Mouse (Mus musculus) megakaryocyte, embryonic 14.5 days (primary cell): ENCODE data around the gene Tmem200b. TPM values are rescaled to one million over a fixed set of nuclear protein-coding genes. Genes with fewer than 3 reads are reported as not detected.

Experiments used
- H3K27me3 ChIP-seq: replicated peaks from 2 replicates; pipeline ENCODE3; 2012; ENCODE audit warnings: inconsistent platforms
- H3K36me3 ChIP-seq: replicated peaks from 2 replicates; pipeline ENCODE3; 2012; ENCODE audit warnings: low read length, inconsistent platforms, mixed read lengths
- H3K4me1 ChIP-seq: 2 replicates; pipeline ENCODE4 v1.6.1; 2012; ENCODE audit warnings: inconsistent platforms
- H3K4me3 ChIP-seq: replicated peaks from 2 replicates; pipeline ENCODE3; 2012; ENCODE audit warnings: moderate library complexity, mild to moderate bottlenecking, inconsistent platforms
- H3K9me3 ChIP-seq: 2 replicates; pipeline ENCODE4 v1.6.1; 2012; ENCODE audit warnings: inconsistent platforms
- FLI1 ChIP-seq: IDR thresholded peaks from 2 replicates; pipeline ENCODE4 v1.6.1; 2012; ENCODE audit warnings: low read length, inconsistent platforms, mixed read lengths
- GATA1 ChIP-seq: IDR thresholded peaks from 3 replicates; pipeline ENCODE4 v1.6.1; 2012; ENCODE audit warnings: mixed read lengths, low read length, inconsistent platforms, borderline replicate concordance
- polyA plus RNA-seq: library from polyadenylated mRNA; stranded (reverse); fragments of >175 nt; gene quantifications from 2 replicates; pipeline ENCODE4 v1.2.3, GENCODE M21; 2012; ENCODE audit warnings: low replicate concordance; ENCODE audit not compliant: insufficient read depth

Tmem200b gene
- polyA plus RNA-seq, 1 experiment = not detected

DNA sequence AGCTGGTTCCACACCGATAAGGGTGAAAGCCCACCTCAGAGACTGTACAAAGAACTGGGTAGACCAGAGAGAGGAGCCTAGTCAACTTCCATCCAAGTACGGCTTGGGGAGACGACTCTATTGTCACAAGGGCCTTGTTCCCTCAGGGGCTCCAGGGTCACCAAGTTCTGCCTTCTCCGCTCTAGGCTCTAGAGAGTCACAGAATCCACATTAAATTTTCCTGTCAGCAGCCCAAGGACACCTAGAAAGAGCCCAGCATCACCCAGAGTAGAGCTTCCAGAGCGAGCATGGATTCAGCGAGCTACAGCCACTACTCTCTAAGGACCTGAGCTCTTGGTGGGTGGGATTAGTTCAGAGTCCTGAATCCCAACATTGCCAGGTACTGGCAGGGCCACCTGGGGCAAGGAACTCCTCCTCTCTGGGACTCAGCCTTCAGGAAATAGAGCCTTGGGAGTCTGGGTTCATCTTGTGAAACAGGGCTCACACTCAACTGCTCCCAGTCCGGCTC is 3.5 kb upstream of the Tmem200b start:
- Histone ChIP-seq H3K4me3 (no peak overlapping the region), H3K9me3 (0 out of 2 replicates have a peak, but pooled peaks cover 6% of the 10 kb centered on the region), H3K4me1 (peaks cover 80% of the 10 kb centered on the region), H3K36me3 (peaks cover 46% of the 10 kb centered on the region), H3K27me3 (peaks cover 94% of the 10 kb centered on the region)
- TF ChIP-seq GATA1 = no peak
- TF ChIP-seq FLI1 = no peak

DNA sequence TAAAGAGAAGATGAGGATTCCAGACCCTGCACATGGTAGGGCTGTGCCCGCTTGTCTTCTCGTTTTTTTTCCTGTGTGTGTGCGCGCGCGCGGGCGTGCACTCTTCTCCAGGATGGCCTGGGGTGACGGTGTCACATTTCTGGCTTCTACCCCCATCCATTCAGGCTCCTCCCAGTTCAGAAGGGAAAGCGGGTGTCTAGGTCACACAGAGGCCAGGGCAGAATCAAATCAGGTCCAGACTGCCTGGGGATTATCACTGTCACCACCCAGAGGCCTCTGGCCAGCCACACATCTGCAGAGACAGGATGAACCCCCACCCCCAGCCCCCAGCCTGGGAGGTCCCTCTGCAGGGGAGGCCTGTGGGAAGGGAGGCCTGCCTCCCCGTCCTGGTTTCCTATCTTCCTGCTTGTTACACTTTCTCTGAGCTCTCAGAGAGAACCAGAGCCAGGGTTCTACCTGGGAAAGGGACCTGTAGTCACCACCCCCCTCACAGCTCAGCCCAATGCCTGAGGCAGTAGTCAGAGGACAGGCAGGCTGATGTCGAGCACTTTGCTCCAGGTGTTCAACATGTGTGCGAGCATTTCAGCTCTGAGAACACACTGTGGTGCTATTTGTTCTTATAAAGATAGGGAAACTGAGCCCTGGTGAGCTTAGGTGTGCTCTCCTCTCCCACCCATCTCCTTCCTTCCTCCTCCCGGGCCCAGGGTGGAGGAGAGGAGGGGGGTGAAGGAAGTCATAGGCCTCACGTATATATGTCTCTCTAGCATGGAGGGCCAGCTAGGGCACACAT is 2.7 kb upstream of the Tmem200b start:
- TF ChIP-seq FLI1 = no peak
- no peak for TF ChIP-seq GATA1
- Histone ChIP-seq H3K36me3 (peaks cover 51% of the 10 kb centered on the region), H3K9me3 (0 out of 2 replicates have a peak, but pooled peaks cover 6% of the 10 kb centered on the region), H3K4me3 (no peak overlapping the region), H3K4me1 (peaks cover 74% of the 10 kb centered on the region), H3K27me3 (peaks cover 91% of the 10 kb centered on the region)

DNA sequence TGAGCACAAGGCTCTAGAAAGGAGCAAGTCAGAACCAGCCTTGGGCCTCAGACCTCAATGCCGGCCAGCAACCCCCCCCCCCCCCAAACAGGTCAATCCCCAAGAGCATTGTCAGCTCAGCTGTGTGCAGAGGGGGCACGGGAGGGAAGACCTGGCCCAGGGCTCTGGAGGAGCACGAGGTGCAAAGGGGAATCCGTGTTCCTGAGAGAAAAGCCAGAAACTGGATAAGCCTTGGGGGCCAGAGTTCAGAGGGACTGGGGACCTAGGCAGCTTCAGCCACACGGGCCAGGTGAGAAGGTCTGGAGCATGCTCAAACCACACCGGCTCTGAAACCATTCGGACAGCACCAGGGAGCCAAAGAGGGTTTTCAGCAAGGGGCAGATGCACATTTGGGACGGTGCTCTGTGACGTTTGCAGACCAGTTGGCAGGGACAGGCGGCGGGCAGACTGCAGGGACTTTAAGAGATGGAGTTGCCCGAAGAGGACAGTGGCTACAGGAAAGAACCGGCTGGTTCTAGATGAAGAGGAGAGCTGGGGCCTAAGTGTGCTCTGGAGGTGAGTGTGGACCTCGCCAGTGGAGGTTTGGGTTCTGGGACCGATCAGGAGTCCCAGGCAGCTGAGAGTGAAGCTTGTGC is 1.9 kb upstream of the Tmem200b start:
- TF ChIP-seq GATA1 (no peak), FLI1 (no peak)
- no peak overlapping the region for H3K4me3 ChIP-seq

DNA sequence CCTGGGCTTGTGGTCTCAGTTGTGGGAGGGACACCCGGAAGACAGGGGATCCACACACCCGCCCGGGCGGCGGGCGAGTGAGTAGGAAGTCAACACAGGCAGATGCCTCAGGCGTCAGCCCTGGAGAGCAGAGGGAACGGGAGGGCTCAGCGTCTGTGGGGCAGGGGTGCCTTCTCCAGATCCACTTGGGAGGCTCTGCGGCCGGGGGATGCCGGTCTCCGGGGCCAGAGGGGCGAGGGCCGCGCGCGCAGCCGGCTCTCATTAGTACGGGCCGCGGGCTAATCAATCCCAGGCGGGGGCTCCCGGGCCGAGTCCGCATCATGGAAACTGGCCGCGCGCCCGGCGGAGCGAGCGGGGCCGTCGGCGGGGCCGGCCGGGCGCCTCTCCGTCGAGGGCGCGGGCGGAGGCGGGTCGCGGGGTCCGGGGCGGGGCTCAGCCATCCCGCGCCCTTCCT is 1.4 kb upstream of the Tmem200b start:
- no peak overlapping the region for H3K4me3 ChIP-seq

More for the DNA sequence above, 1.9 kb upstream of the Tmem200b start:
- Histone ChIP-seq H3K4me1 (peaks cover 74% of the 10 kb centered on the region), H3K36me3 (peaks cover 54% of the 10 kb centered on the region), H3K9me3 (0 out of 2 replicates have a peak, but pooled peaks cover 6% of the 10 kb centered on the region), H3K27me3 (peaks cover 90% of the 10 kb centered on the region)

DNA sequence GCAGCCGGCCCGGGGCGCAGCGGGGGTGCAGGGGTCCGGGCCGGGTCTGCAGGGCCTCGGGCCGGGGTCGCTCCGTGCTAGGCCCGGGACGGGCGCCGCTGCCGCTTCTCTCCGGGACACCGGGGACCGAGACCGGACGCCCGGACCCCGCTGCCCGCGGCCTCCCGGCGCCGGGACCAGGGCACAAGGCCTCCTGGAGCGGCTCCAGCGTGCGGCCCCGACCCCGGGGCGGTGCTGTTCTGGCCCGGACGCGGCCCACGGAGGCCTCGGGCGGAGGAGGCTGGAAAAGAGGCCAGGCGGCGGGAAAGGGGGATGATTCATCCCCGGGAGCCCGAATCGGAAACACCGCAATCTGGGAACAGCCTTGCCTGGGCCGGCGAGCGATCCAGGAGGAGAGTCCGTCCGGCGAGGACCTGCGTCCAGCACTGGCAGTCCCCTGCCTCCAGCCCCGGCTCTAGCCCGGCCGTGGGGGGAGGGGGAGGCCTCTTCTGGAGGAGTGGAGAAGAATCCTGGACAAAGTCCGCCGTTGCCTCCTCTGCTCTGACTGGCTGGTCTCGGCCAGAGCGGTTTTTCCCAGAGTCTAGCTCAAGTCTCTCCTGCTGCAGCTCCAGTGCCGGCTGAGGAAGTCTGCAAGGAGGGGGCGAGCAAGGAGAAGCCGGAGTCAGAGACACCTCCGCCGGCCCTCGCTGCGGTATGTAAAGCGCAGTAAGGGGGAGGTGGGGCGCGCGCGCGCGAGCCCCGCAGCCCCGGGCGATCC is 798 bp upstream of the Tmem200b start:
- Histone ChIP-seq H3K4me3 (peak overlapping the region; percentile 65), H3K9me3 (0 out of 2 replicates have a peak, but pooled peaks cover 6% of the 10 kb centered on the region), H3K36me3 (peaks cover 66% of the 10 kb centered on the region), H3K4me1 (peaks cover 71% of the 10 kb centered on the region), H3K27me3 (peaks cover 84% of the 10 kb centered on the region)
- TF ChIP-seq FLI1 = no peak
- TF ChIP-seq GATA1 = no peak

More for the DNA sequence above, 1.4 kb upstream of the Tmem200b start:
- H3K36me3 ChIP-seq = peaks cover 60% of the 10 kb centered on the region
- peaks cover 74% of the 10 kb centered on the region for H3K4me1 ChIP-seq
- H3K27me3 ChIP-seq = peaks cover 89% of the 10 kb centered on the region
- 0 out of 2 replicates have a peak, but pooled peaks cover 6% of the 10 kb centered on the region for H3K9me3 ChIP-seq
- TF ChIP-seq FLI1 (no peak), GATA1 (no peak)

DNA sequence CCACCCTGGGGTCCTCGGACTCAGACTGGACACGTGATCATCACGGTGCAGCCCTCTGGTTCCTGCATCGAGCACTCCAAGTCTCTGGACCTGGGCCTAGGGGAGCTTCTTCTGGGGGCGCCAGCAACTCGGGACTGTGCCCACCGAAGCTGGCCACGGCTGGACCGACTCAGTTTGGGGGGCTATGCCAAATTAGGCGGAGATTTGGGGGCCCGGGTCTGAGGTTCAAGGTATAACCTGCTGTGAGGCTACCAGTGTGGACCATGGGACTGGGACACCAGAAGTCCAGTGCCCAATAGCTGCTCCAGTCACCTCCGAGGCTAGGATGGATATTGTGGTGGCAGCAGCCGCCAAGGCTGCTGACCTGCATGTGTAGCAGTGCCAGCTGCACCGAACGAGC is 833 bp downstream of the Tmem200b start:
- peaks cover 57% of the 10 kb centered on the region for H3K4me1 ChIP-seq
- 0 out of 2 replicates have a peak, but pooled peaks cover 6% of the 10 kb centered on the region for H3K9me3 ChIP-seq
- TF ChIP-seq FLI1 = no peak
- TF ChIP-seq GATA1 = no peak
- peaks cover 68% of the 10 kb centered on the region for H3K27me3 ChIP-seq
- peak overlapping the region; percentile 85 for H3K4me3 ChIP-seq
- peaks cover 82% of the 10 kb centered on the region for H3K36me3 ChIP-seq

DNA sequence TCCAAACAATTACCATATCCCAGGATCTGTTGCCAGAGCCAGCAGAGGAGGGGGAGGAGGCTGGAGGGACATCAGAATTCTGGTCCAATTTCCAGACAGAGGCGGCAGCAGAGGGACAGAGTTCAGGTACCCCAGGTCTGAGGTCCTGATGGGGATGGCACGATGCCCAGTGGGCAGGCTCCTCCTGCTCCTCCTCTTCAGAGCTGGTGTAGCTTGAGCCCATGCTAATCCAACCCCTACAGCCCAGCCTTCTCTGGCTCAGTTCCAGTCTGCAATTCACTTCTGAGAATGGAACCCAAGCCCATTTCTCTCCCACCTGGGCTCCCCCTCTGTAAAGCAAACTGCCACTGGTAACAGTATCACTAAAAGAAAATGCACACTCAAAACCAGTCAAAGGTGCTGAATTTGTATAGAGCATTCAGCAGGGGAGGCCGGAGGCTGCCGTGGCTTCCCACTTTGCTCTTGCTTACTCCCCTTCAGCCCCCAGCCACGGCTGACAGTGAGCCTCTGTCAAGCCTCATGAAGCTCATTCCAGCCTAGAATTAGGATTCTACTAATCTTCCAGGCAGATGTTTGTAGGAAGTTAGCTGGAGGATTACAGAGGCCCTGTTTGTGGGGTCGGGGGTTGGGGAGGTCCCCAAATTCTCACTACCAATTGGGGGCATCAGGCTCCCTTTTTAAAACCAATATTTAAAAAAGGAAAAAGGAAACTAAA is 2.7 kb downstream of the Tmem200b start:
- Histone ChIP-seq H3K36me3 (peaks cover 92% of the 10 kb centered on the region), H3K27me3 (peaks cover 53% of the 10 kb centered on the region), H3K9me3 (0 out of 2 replicates have a peak, but pooled peaks cover 6% of the 10 kb centered on the region), H3K4me3 (no peak overlapping the region), H3K4me1 (peaks cover 57% of the 10 kb centered on the region)
- TF ChIP-seq FLI1 (no peak), GATA1 (no peak)

DNA sequence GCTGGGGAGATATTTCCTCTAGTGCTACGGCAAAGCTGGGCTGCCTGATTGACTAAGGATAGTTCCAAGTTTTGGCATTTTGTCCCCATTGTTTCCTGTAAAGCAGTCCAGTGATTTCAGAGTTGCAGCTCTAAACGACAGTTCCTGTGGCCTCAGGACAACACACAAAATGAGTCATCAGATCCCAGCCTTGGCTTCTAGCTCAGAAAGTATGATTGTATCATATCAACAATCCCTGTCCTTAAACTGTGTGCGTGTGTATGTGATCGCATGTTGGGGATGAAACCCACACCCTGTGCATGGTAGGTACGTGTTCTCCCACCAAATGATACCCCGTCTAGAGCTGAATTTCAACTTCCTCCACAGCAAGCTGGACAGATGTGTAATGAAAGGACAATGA is 7.6 kb downstream of the Tmem200b start:
- Histone ChIP-seq H3K36me3 (peaks cover 99% of the 10 kb centered on the region), H3K27me3 (peaks cover 8% of the 10 kb centered on the region), H3K4me1 (peaks cover 63% of the 10 kb centered on the region), H3K4me3 (no peak overlapping the region), H3K9me3 (no peaks in the 10 kb centered on the region)
- TF ChIP-seq FLI1 (no peak), GATA1 (no peak)

DNA sequence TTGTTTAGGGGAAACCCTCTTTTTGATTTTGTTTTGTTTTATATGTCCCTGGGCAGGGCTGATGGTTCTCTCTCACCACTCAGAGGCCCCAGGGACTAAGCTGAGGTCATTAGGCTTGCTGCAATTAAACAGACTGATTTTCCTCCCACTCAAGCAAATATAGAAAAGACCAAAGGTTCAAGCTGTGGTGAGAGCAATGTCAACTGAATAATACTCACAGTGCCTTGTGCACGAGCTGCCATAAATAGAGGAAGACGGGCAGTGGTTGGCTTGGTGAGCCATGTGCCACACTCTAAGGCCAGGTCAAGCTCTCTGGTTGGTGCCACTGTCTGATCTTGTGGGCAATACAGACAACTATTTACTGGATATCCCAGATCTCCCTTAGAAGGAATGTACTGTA is 17.9 kb downstream of the Tmem200b start:
- H3K27me3 ChIP-seq = no peaks in the 10 kb centered on the region
- H3K4me3 ChIP-seq = no peak overlapping the region
- peaks cover 17% of the 10 kb centered on the region for H3K4me1 ChIP-seq
- H3K9me3 ChIP-seq = no peaks in the 10 kb centered on the region
- TF ChIP-seq FLI1 (no peak), GATA1 (no peak)
- peaks cover 99% of the 10 kb centered on the region for H3K36me3 ChIP-seq
